Mouse (Mus musculus) midbrain, embryonic 15.5 days (tissue): ENCODE results near the gene Tnfrsf22. TPM values are rescaled to one million over a fixed set of nuclear protein-coding genes. Genes with fewer than 3 reads are reported as not detected.
"Not testable (repeated sequence)": the region's sequence is repeated elsewhere in the genome, so short reads cannot be mapped to it uniquely, and the experiment has no call there.

ENCODE experiments used
- ATAC-seq: fragments of 200-750 bp; cut with Nextera tagmentation; replicated peaks from 2 replicates; pipeline ENCODE4 v1.8.0; 2017; ENCODE audit warnings: moderate TSS enrichment
- H3K27ac ChIP-seq: fragments of 300-500 bp; sonication (generic); 2 replicates; pipeline ENCODE4 v1.5.1; 2015; ENCODE audit warnings: mild to moderate bottlenecking, inconsistent platforms
- H3K27me3 ChIP-seq: fragments of 300-500 bp; sonication (generic); replicated peaks from 2 replicates; pipeline ENCODE4 v1.6.1; 2015; ENCODE audit warnings: inconsistent platforms
- H3K36me3 ChIP-seq: fragments of 300-500 bp; sonication (generic); replicated peaks from 2 replicates; pipeline ENCODE4 v1.6.1; 2015; ENCODE audit warnings: inconsistent platforms
- H3K4me1 ChIP-seq: fragments of 300-500 bp; sonication (generic); 2 replicates; pipeline ENCODE4 v1.6.1; 2015; ENCODE audit warnings: inconsistent platforms
- H3K4me2 ChIP-seq: fragments of 300-500 bp; sonication (generic); 2 replicates; pipeline ENCODE4 v1.6.1; 2015; ENCODE audit warnings: inconsistent platforms, mild to moderate bottlenecking, moderate library complexity
- H3K4me3 ChIP-seq: fragments of 300-500 bp; sonication (generic); 2 replicates; pipeline ENCODE4 v1.5.1; 2015; ENCODE audit warnings: mild to moderate bottlenecking, inconsistent platforms
- H3K9ac ChIP-seq: fragments of 300-500 bp; sonication (generic); 2 replicates; pipeline ENCODE4 v1.6.1; 2015; ENCODE audit warnings: mild to moderate bottlenecking, inconsistent platforms
- H3K9me3 ChIP-seq: fragments of 300-500 bp; sonication (generic); 2 replicates; pipeline ENCODE4 v1.6.1; 2016; ENCODE audit warnings: inconsistent platforms
- WGBS: fragments of 180-500 bp; shearing (Covaris S2); methylation state at CpG from one replicate; pipeline ENCODE4 v1.1.7; 2015; ENCODE audit warnings: mixed read lengths; 5-methylcytosine and 5-hydroxymethylcytosine counted together
- polyA plus RNA-seq: library from polyadenylated mRNA; unstranded; fragments of >200 nt; fragmentation: Nextera tagmentation; extraction: Ambion mirVana; gene quantifications from 2 replicates; pipeline ENCODE4 v1.2.1, GENCODE M21; 2015

Tnfrsf22 gene
- polyA plus RNA-seq, 1 experiment from 2014 or later, result 3.5 TPM

- Histone ChIP-seq H3K4me2 (no peak overlapping the region), H3K36me3 (no peaks in the 10 kb centered on the region), H3K4me3 (no peak overlapping the region), H3K4me1 (peaks cover 8% of the 10 kb centered on the region; the same call in 1 of the 2 replicates), H3K27ac (no peak overlapping the region), H3K27me3 (0 out of 2 replicates have a peak, but pooled peaks cover 4% of the 10 kb centered on the region), H3K9ac (no peak overlapping the region), H3K9me3 (no peaks in the 10 kb centered on the region)
- 88% methylated on average over 1 of the region's 1 CpGs for WGBS
- ATAC-seq, result no peak
Measured at GRCm38 (mm10) chr7:143681566-143681965, 32.1 kb upstream of the Tnfrsf22 start.

- not testable (repeated sequence) for H3K4me3 ChIP-seq, H3K4me1 ChIP-seq, H3K4me2 ChIP-seq, H3K9me3 ChIP-seq, H3K9ac ChIP-seq, H3K27me3 ChIP-seq, H3K27ac ChIP-seq, ATAC-seq, H3K36me3 ChIP-seq
- 58% methylated on average over 2 of the region's 2 CpGs for WGBS
Measured at GRCm38 (mm10) chr7:143680836-143681235, 31.4 kb upstream of the Tnfrsf22 start.

- H3K4me1 ChIP-seq, H3K36me3 ChIP-seq: not testable (repeated sequence)
- WGBS, result 82% methylated on average over 2 of the region's 2 CpGs
Measured at GRCm38 (mm10) chr7:143679650-143680049, 30.2 kb upstream of the Tnfrsf22 start.

DNA sequence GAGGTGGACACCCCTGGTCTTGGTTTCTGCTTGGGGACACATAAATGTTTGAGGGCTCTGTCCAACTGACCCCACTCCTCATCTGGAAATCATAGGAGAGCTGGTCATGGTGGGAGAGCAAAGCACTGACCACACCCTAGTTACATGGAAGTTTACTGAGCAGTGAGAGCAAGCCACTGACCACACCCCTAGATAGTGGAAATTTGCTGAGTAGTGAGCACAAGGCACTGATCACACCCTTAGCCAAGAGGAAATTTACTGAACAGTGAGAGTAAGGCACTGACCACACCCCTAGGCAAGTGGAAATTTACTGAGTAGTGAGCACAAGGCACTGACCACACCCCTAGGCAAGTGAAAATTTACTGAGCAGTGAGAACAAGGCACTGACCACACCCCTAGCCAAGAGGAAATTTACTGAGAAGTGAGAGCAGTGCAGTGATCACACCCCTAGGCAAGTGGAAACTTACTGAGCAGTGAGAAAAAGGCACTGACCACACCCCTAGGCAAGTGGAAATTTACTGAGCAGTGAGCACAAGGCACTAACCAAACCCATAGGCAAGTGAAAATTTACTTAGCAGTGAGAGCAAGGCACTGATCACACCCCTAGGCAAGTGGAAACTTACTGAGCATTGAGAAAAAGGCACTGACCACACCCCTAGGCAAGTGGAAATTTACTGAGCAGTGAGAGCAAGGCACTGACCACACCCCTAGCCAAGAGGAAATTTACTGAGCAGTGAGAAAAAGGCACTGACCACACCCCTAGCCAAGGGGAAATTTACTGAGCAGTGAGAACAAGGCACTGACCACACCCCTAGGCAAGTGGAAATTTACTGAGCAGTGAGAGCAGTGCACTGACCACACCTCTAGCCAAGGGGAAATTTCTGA, 17.2 kb upstream of the Tnfrsf22 start:
- H3K36me3 ChIP-seq, result no peaks in the 10 kb centered on the region
- H3K4me3 ChIP-seq, result no peak overlapping the region
- H3K9ac ChIP-seq, result no peak overlapping the region
- H3K27me3 ChIP-seq, result no peaks in the 10 kb centered on the region
- ATAC-seq, result no peak
- no peaks in the 10 kb centered on the region for H3K4me1 ChIP-seq
- no peak overlapping the region for H3K4me2 ChIP-seq
- no peak overlapping the region for H3K27ac ChIP-seq
- H3K9me3 ChIP-seq, result no peaks in the 10 kb centered on the region

More at GRCm38 (mm10) chr7:143679650-143680049, 30.2 kb upstream of the Tnfrsf22 start:
- not testable (repeated sequence) for H3K27ac ChIP-seq, H3K4me2 ChIP-seq, H3K9me3 ChIP-seq, H3K27me3 ChIP-seq, H3K4me3 ChIP-seq, ATAC-seq, H3K9ac ChIP-seq

DNA sequence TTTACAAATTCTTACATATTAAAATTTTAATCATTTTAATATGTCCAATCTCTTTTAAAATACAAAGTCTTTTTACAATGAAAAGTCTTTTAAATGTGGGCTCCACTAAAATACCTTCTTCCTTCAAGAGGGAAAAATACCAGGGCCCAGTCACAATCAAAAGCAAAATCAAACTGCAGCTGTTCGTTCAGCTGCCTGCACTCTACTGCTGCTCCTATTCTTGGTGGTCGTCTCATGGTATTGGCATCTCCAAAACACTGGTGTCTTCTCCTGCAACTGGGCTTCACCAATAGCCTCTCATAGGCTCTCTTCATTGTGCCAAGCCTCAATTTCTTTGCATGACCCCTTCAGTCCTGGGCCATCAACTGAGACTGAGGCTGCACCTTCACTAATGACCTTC, 14.0 kb upstream of the Tnfrsf22 start:
- Histone ChIP-seq H3K4me2 (no peak overlapping the region), H3K27ac (no peak overlapping the region), H3K27me3 (no peaks in the 10 kb centered on the region), H3K4me1 (no peaks in the 10 kb centered on the region), H3K36me3 (no peaks in the 10 kb centered on the region), H3K9ac (no peak overlapping the region), H3K4me3 (no peak overlapping the region), H3K9me3 (no peaks in the 10 kb centered on the region)
- ATAC-seq, result no peak
- 88% methylated on average over 2 of the region's 2 CpGs for WGBS

DNA sequence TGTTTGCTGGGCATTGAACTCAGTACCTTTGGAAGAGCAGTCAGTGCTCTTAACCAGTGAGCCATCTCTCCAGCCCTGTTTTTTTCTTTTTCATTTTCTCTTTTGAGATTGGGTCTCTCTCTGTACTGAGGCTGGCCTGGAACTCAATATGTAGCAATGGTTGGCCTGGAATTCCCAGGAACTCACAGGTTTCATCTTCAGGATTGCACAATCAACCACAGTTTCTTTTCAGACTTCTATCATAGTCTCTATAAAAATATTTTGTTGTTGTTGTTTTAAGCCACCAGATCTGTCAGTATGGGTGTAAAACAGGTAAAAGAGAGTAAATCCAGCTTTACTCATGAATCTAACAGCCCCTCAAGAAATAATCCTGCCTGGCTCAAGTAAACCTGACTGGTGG, 11.3 kb upstream of the Tnfrsf22 start:
- Histone ChIP-seq H3K9ac (no peak overlapping the region), H3K27me3 (no peaks in the 10 kb centered on the region)

DNA sequence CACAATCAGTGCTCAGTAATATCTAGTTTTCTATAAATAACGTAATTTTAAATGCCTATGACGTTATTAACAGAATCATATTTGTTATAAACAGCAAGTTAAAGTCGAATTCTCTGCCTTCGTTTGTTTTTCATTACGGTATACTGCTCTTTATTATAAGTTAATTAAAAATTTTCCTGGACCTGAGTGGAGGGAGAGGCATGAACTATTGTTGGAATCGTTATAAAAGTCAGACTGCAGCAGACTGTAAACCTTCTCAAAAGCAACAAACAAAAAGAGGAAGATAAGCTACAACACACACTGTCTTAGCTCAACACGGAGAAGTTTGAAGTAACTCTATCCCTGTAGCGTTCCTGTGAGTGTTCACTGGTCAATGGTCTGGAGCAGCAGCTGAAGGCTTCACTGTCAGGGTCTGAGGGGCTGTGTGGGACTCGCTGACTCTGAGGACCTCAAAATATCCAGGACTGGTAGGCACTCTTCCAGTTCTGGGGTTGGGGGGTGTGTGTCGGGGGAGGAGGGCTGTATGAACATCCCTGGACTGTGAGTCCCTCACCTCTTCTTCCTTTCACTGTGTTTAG, 397 bp upstream of the Tnfrsf22 start:
- H3K27ac ChIP-seq, result not testable (repeated sequence)
- 53% methylated on average over 10 of the region's 10 CpGs for WGBS
- peak; percentile 60 for ATAC-seq

More for the DNA sequence above, 11.3 kb upstream of the Tnfrsf22 start:
- no peak overlapping the region for H3K27ac ChIP-seq
- ATAC-seq, result no peak
- no peaks in the 10 kb centered on the region for H3K9me3 ChIP-seq
- H3K4me3 ChIP-seq, result no peak overlapping the region
- H3K36me3 ChIP-seq, result no peaks in the 10 kb centered on the region
- H3K4me1 ChIP-seq, result no peaks in the 10 kb centered on the region
- no peak overlapping the region for H3K4me2 ChIP-seq

DNA sequence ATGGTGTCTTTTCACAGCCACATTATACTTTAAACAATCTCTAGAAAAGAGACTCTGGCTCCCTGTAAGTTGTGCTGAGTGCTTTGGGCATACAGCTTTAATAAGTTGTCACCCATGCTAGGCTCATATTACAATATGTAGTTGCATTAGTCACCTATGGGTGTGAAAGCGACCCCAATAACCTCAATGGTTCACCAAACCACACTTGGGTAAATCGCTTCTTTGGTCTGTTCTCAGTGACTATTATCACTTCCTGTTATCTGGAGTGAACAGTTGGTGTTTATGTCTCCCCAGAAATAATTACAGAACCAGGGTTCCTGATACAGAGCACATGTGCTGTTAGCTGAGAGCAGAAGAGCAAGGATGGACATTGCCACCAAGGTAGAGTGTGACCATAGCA, 5.5 kb downstream of the Tnfrsf22 start:
- not testable (repeated sequence) for H3K36me3 ChIP-seq

More for the DNA sequence above, 397 bp upstream of the Tnfrsf22 start:
- peak overlapping the region; percentile 67 for H3K4me3 ChIP-seq
- peak overlapping the region; percentile 74 for H3K4me2 ChIP-seq
- not testable (repeated sequence) for H3K9ac ChIP-seq, H3K27me3 ChIP-seq, H3K4me1 ChIP-seq, H3K36me3 ChIP-seq, H3K9me3 ChIP-seq

DNA sequence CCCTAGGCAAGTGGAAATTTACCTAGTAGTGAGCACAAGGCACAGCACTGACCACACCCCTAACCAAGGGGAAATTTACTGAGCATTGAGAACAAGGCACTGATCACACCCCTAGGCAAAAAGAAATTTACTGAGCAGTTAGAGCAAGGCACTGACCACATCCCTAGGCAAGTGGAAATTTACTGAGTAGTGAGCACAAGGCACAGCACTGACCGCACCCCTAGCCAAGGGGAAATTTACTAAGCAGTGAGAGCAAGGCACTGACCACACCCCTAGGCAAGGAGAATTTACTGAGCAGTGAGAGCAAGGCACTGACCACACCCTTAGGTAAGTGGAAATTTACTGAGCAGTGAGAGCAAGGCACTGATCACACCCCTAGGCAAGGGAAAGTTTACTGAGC, 12.8 kb downstream of the Tnfrsf22 start:
- Histone ChIP-seq H3K27me3 (no peaks in the 10 kb centered on the region), H3K36me3 (no peaks in the 10 kb centered on the region), H3K9me3 (no peaks in the 10 kb centered on the region)

More for the DNA sequence above, 5.5 kb downstream of the Tnfrsf22 start:
- H3K9ac ChIP-seq, H3K9me3 ChIP-seq, H3K4me2 ChIP-seq, H3K4me1 ChIP-seq, ATAC-seq, H3K4me3 ChIP-seq, H3K27ac ChIP-seq, H3K27me3 ChIP-seq: not testable (repeated sequence)
- 93% methylated on average over 2 of the region's 2 CpGs for WGBS

DNA sequence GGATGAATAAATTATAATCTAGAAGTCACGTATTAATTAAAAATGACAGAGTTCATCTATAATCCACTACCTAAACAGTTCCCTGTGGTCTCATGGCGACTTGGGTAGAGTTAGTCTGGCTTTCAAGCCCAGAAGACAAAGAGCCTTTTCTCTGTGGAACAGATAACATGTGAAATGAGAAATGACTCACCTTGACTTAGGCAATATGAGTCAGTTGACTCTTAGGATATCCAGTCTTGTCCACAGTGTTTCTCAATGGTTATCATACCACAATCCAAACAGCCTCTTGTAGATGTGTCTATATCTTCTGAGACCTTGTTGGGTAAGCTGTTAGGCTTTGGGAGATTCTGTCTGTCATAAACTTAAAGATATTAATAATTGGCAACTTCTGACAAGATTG, 18.0 kb downstream of the Tnfrsf22 start:
- Histone ChIP-seq H3K27ac (no peak overlapping the region), H3K9me3 (no peaks in the 10 kb centered on the region), H3K9ac (no peak overlapping the region), H3K27me3 (no peaks in the 10 kb centered on the region), H3K4me2 (no peak overlapping the region), H3K4me1 (no peaks in the 10 kb centered on the region), H3K4me3 (no peak overlapping the region), H3K36me3 (no peaks in the 10 kb centered on the region)
- no peak for ATAC-seq
- WGBS, result 62% methylated on average over 2 of the region's 2 CpGs

More for the DNA sequence above, 12.8 kb downstream of the Tnfrsf22 start:
- no peak overlapping the region for H3K27ac ChIP-seq
- H3K4me1 ChIP-seq, result no peaks in the 10 kb centered on the region
- 94% methylated on average over 1 of the region's 1 CpGs for WGBS
- no peak overlapping the region for H3K4me3 ChIP-seq
- no peak for ATAC-seq
- no peak overlapping the region for H3K9ac ChIP-seq
- H3K4me2 ChIP-seq, result no peak overlapping the region

DNA sequence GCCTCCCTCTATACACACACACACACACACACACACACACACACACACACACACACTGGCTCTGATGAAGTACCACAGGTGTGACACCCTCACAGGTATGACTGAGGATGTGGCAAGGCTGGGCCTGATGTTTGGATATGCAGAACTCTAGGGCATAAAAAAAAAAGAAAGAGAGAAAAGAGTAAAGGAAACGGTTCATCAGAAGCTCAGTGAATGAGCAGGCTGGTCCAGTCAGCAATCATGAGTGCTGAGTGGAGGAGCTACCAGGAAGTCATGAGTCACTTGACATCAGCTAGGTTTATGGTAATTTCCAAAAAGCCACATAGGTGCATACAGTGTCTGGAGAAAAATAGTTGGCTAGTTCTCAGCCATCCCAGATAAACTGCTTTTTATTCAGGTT, 20.0 kb downstream of the Tnfrsf22 start:
- ATAC-seq, result no peak
- Histone ChIP-seq H3K9me3 (no peaks in the 10 kb centered on the region), H3K4me3 (no peak overlapping the region), H3K27me3 (no peaks in the 10 kb centered on the region), H3K4me2 (no peak overlapping the region), H3K27ac (no peak overlapping the region), H3K4me1 (no peaks in the 10 kb centered on the region), H3K36me3 (no peaks in the 10 kb centered on the region), H3K9ac (no peak overlapping the region)
- WGBS, result 63% methylated on average over 1 of the region's 1 CpGs

DNA sequence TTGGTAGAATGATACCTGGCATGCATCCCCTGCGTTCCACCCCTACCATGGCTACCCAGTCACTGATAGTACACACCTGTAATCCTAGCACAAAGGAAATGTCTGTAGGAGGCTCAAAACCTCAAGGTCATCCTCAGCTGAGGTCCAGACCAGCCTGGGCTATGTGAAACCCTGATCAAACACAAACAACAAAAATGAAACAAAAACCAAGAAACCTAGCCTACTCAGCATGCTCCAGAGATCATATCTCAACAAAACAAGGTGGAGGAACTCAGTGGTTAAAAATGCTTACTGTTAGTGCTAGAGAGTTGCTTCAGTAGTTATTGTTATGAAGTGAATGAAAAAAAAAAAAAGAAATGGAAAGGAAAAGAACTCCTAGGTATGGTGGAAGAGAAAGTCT, 20.9 kb downstream of the Tnfrsf22 start, which contains the start of gene Tnfrsf26:
Gene Tnfrsf26, minus strand, starts transcription at position 183 of the 400 bp plus-strand sequence.
- Histone ChIP-seq H3K9ac (no peak within 1 kb of the TSS), H3K27ac (no peak within 1 kb of the TSS), H3K4me1 (no peaks in the 10 kb centered on the region), H3K27me3 (no peaks in the 10 kb centered on the region), H3K4me2 (no peak within 1 kb of the TSS), H3K4me3 (no peak within 1 kb of the TSS), H3K9me3 (no peaks in the 10 kb centered on the region), H3K36me3 (no peaks in the 10 kb centered on the region)
- no peak for ATAC-seq
- 83% methylated on average over 1 of the region's 1 CpGs for WGBS
